Mouse (Mus musculus): ENCODE measurements at regions not wholly inside any gene's neighbourhood (a gene's known extent, or its start where the extent isn't known, plus 50 kb on each side); places are given as distances from the start of the nearest gene placed in this dataset.

DNA sequence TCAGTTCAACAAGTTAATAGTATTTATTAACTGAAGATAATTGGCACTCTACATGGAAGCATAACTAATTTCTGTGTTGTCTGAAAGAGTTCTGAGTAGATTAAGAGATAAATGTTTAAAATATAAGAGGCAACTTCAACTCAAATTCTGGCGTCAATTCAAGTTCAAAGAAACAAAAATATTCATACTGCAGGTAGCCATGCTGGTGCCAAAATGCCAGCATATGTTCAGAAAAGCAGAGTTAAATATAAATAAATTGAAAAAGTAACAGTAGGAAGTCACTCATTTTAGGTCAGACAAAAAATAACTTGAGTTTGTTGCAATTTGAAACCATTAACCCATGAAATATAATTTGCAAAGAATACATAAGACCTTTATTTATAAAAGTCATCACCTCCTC is 1786.5 kb downstream of the Olfm4 start:
- no peak overlapping the region for H3K4me2 ChIP-seq (ENCODE audit: low read depth, low read length, poor library complexity, severe bottlenecking)
- H3K9ac ChIP-seq (replicated peaks; ENCODE audit: low read length, poor library complexity, severe bottlenecking): no peak overlapping the region
- TF ChIP-seq CTCF (IDR thresholded peaks at IDR 0.05): no peak
- H3K9me3 ChIP-seq (ENCODE audit: low read length): no peaks in the 10 kb centered on the region
- H3K27ac ChIP-seq (ENCODE audit: low read depth, low read length): no peak overlapping the region
- no peaks in the 10 kb centered on the region for H3K27me3 ChIP-seq (ENCODE audit: insufficient read depth, low read length)
- DNase-seq (ENCODE audit: low spot score) (no peak), ATAC-seq (ENCODE audit: low FRiP score) (no peak)
- 82% methylated on average over 1 of the region's 1 CpGs for WGBS
- H3K36me3 ChIP-seq (ENCODE audit: insufficient read depth, low read length): no peaks in the 10 kb centered on the region
- no peak overlapping the region for H3K4me3 ChIP-seq (ENCODE audit: low read depth, low read length)
- H3K4me1 ChIP-seq (ENCODE audit: insufficient read depth, low read length): no peaks in the 10 kb centered on the region

DNA sequence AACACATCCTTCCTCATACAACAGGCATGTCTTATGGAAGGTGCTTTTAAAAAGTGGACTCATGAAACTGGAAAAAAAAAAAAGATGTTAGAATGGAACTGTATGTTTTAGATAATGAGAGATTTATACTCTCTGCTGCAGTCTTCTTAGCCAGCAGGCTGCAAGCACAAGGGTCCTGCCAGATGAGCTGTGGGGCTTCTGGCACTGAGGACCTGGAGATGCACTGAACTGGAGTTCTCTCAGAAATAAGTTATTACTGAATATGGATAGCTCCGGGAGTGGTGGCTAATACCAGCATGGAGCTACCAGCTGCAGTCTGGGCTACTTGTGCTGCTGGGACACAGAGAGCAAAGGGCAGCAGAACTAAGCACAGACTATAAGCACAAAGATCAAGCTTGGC is 1787.9 kb downstream of the Olfm4 start:
- no peak for TF ChIP-seq CTCF (IDR thresholded peaks at IDR 0.05)
- Histone ChIP-seq H3K36me3 (ENCODE audit: insufficient read depth, low read length) (no peaks in the 10 kb centered on the region), H3K4me3 (ENCODE audit: low read depth, low read length) (no peak overlapping the region), H3K9me3 (ENCODE audit: low read length) (no peaks in the 10 kb centered on the region), H3K27ac (ENCODE audit: low read depth, low read length) (no peak overlapping the region), H3K9ac (replicated peaks; ENCODE audit: low read length, poor library complexity, severe bottlenecking) (no peak overlapping the region), H3K4me2 (ENCODE audit: low read depth, low read length, poor library complexity, severe bottlenecking) (no peak overlapping the region), H3K27me3 (ENCODE audit: insufficient read depth, low read length) (no peaks in the 10 kb centered on the region), H3K4me1 (ENCODE audit: insufficient read depth, low read length) (no peaks in the 10 kb centered on the region)
- ATAC-seq (ENCODE audit: low FRiP score) (no peak), DNase-seq (ENCODE audit: low spot score) (peak; percentile 2)
- WGBS: 74% methylated on average over 1 of the region's 1 CpGs

DNA sequence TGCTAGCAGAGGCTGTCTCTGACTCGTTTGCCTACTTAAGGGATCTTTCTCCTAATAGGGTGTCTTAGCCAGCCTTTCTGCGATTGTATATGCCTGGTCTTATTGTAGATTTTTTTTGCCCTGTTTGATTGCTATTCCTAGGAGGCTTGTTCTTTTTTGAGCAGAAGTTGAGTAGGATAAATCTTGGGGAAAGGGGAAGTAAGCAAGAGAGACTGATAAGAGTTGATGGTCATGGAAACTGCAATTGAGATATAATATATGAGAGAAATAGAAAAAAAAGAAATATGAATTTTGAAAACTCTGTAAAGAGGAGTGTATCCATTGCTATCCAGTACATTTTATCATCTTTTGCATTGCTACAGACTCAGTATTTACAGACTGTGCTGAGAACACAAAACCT is 1805.0 kb downstream of the Olfm4 start:
- H3K9me3 ChIP-seq (ENCODE audit: low read length): no peaks in the 10 kb centered on the region
- no peak overlapping the region for H3K27ac ChIP-seq (ENCODE audit: low read depth, low read length)
- DNase-seq (ENCODE audit: low spot score) (no peak), ATAC-seq (ENCODE audit: low FRiP score) (no peak)
- H3K27me3 ChIP-seq (ENCODE audit: insufficient read depth, low read length): no peaks in the 10 kb centered on the region
- H3K4me2 ChIP-seq (ENCODE audit: low read depth, low read length, poor library complexity, severe bottlenecking): no peak overlapping the region
- no peaks in the 10 kb centered on the region for H3K4me1 ChIP-seq (ENCODE audit: insufficient read depth, low read length)
- H3K4me3 ChIP-seq (ENCODE audit: low read depth, low read length): no peak overlapping the region
- no peaks in the 10 kb centered on the region for H3K36me3 ChIP-seq (ENCODE audit: insufficient read depth, low read length)
- H3K9ac ChIP-seq (replicated peaks; ENCODE audit: low read length, poor library complexity, severe bottlenecking): no peak overlapping the region
- WGBS: 61% methylated on average over 2 of the region's 2 CpGs
- TF ChIP-seq CTCF (IDR thresholded peaks at IDR 0.05): no peak

DNA sequence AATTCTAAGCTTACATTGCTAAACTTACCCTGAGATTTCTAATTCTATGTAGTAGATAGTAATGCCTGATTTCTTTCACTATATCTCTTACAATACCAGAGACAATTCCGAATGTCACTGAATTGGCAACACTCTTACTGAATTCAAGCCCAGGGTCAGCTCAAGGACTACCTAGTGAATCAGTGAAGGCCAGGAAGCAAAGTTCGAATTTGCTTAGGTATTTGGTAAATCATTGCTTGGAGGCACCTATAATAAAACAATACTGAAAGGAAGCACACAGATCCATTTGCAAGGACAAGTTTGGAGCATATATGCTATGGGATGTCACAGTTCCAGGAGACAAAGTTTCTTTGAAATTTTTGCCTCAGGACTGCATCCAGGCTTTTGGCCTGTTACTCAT is 1839.9 kb downstream of the Olfm4 start:
- Histone ChIP-seq H3K36me3 (ENCODE audit: insufficient read depth, low read length) (no peaks in the 10 kb centered on the region), H3K4me2 (ENCODE audit: low read depth, low read length, poor library complexity, severe bottlenecking) (no peak overlapping the region), H3K9me3 (ENCODE audit: low read length) (no peaks in the 10 kb centered on the region), H3K4me3 (ENCODE audit: low read depth, low read length) (no peak overlapping the region), H3K9ac (replicated peaks; ENCODE audit: low read length, poor library complexity, severe bottlenecking) (no peak overlapping the region), H3K4me1 (ENCODE audit: insufficient read depth, low read length) (no peaks in the 10 kb centered on the region), H3K27me3 (ENCODE audit: insufficient read depth, low read length) (no peaks in the 10 kb centered on the region), H3K27ac (ENCODE audit: low read depth, low read length) (no peak overlapping the region)
- no peak for DNase-seq (ENCODE audit: low spot score)
- WGBS: 90% methylated on average over 2 of the region's 2 CpGs
- ATAC-seq (ENCODE audit: low FRiP score): no peak
- no peak for TF ChIP-seq CTCF (IDR thresholded peaks at IDR 0.05)

GRCm38 (mm10) chr14:81858617-81859016 is 1874.7 kb downstream of the Olfm4 start:
- Histone ChIP-seq H3K36me3 (ENCODE audit: insufficient read depth, low read length) (no peaks in the 10 kb centered on the region), H3K27me3 (ENCODE audit: insufficient read depth, low read length) (no peaks in the 10 kb centered on the region), H3K4me1 (ENCODE audit: insufficient read depth, low read length) (no peaks in the 10 kb centered on the region), H3K9ac (replicated peaks; ENCODE audit: low read length, poor library complexity, severe bottlenecking) (no peak overlapping the region), H3K4me2 (ENCODE audit: low read depth, low read length, poor library complexity, severe bottlenecking) (no peak overlapping the region), H3K9me3 (ENCODE audit: low read length) (no peaks in the 10 kb centered on the region), H3K4me3 (ENCODE audit: low read depth, low read length) (no peak overlapping the region), H3K27ac (ENCODE audit: low read depth, low read length) (no peak overlapping the region)
- DNase-seq (ENCODE audit: low spot score): no peak
- no peak for ATAC-seq (ENCODE audit: low FRiP score)
- no peak for TF ChIP-seq CTCF (IDR thresholded peaks at IDR 0.05)
- 64% methylated on average over 2 of the region's 2 CpGs for WGBS

DNA sequence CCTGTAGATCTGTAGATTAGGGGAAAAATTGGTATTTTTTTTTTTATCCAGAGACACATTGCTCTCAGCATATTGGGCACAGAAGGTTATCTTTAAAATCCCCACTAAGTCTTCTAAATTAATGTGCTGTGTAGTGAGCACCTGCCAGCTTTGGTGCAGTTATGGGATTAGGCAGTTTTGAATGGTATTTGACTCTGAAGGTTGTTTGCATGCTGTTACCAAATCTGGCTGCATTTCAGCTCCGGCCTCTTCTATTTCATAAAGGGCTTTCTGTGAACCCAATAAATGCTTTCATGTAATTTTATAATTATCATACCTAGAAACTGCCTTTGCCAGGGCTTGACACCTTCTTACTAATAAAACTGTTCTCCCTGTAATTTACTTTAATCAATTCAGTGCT is 1886.5 kb downstream of the Olfm4 start:
- Histone ChIP-seq H3K9me3 (ENCODE audit: low read length) (no peaks in the 10 kb centered on the region), H3K27me3 (ENCODE audit: insufficient read depth, low read length) (no peaks in the 10 kb centered on the region), H3K4me3 (ENCODE audit: low read depth, low read length) (no peak overlapping the region), H3K36me3 (ENCODE audit: insufficient read depth, low read length) (no peaks in the 10 kb centered on the region), H3K4me1 (ENCODE audit: insufficient read depth, low read length) (no peaks in the 10 kb centered on the region), H3K27ac (ENCODE audit: low read depth, low read length) (no peak overlapping the region), H3K4me2 (ENCODE audit: low read depth, low read length, poor library complexity, severe bottlenecking) (no peak overlapping the region), H3K9ac (replicated peaks; ENCODE audit: low read length, poor library complexity, severe bottlenecking) (no peak overlapping the region)
- DNase-seq (ENCODE audit: low spot score) (peak; percentile 40), ATAC-seq (ENCODE audit: low FRiP score) (no peak)
- 59% methylated on average over 1 of the region's 1 CpGs for WGBS
- TF ChIP-seq CTCF (IDR thresholded peaks at IDR 0.05): no peak

Data from midbrain, postnatal 0 days (tissue).